Mouse (Mus musculus) liver, postnatal 0 days (tissue): ENCODE measurements around the gene 1700024P04Rik.

Experiments used
- CTCF ChIP-seq: sonication (generic); IDR thresholded peaks from 2 replicates; pipeline ENCODE4 v1.5.1; 2016; ENCODE audit warnings: antibody characterized with exemption, low read depth
- EP300 ChIP-seq: IDR thresholded peaks from 2 replicates; pipeline ENCODE4 v1.6.1; 2016; ENCODE audit warnings: antibody characterized with exemption, low read depth, mild to moderate bottlenecking

GRCm38 (mm10) chr13:98937108-98937507, 47.3 kb downstream of the 1700024P04Rik start:
- TF ChIP-seq CTCF (no peak), EP300 (no peak)
